Mouse (Mus musculus) forebrain, embryonic 10.5 days (tissue): ENCODE results near the gene Snx32. TPM values are rescaled to one million over a fixed set of nuclear protein-coding genes. Genes with fewer than 3 reads are reported as not detected.

ENCODE experiments used
- polyA plus RNA-seq: library from polyadenylated mRNA; unstranded; fragments of >200 nt; fragmentation: Nextera tagmentation; extraction: Ambion mirVana; gene quantifications from 2 replicates; pipeline ENCODE4 v1.2.1, GENCODE M21; 2016

The Snx32 gene
- polyA plus RNA-seq, 1 experiment from 2014 or later: 7.9 TPM

Other genes with a start within 250 kb of the Snx32 start
- gene Pacs1, start 237.4 kb downstream of the Snx32 start, polyA plus RNA-seq: 21.3 and 22.7 TPM in 2 replicates
- gene Sf3b2, start 215.1 kb downstream of the Snx32 start, polyA plus RNA-seq: 458 and 482 TPM in 2 replicates
- 10.3 and 12.1 TPM in 2 replicates for gene Gal3st3, start 212.2 kb downstream of the Snx32 start, polyA plus RNA-seq
- gene Catsper1, start 174.8 kb downstream of the Snx32 start, polyA plus RNA-seq: not detected in 2 replicates
- 0.56 TPM in 1 of 2 replicates, not detected in the other for gene Cst6, start 161.0 kb downstream of the Snx32 start, polyA plus RNA-seq
- gene Eif1ad, start 143.8 kb downstream of the Snx32 start, polyA plus RNA-seq: 90.6 and 95.3 TPM in 2 replicates
- gene Banf1, start 143.4 kb downstream of the Snx32 start, polyA plus RNA-seq: 614 and 621 TPM in 2 replicates
- 96.6 and 97.6 TPM in 2 replicates for gene Sart1, start 121.8 kb downstream of the Snx32 start, polyA plus RNA-seq
- not detected in 2 replicates for gene Tsga10ip, start 108.0 kb downstream of the Snx32 start, polyA plus RNA-seq
- gene Drap1, start 85.6 kb downstream of the Snx32 start, polyA plus RNA-seq: 198 and 208 TPM in 2 replicates
- 42.2 and 42.3 TPM in 2 replicates for gene AI837181, start 85.4 kb downstream of the Snx32 start, polyA plus RNA-seq
- not detected in 2 replicates for gene Fosl1, start 63.0 kb downstream of the Snx32 start, polyA plus RNA-seq
- 5.5 and 6.7 TPM in 2 replicates for gene Ccdc85b, start 52.6 kb downstream of the Snx32 start, polyA plus RNA-seq
- gene Fibp, start 49.9 kb downstream of the Snx32 start, polyA plus RNA-seq: 93.1 TPM in 2 replicates
- 1.1 and 1.4 TPM in 2 replicates for gene Ctsw, start 42.0 kb downstream of the Snx32 start, polyA plus RNA-seq
- gene Efemp2, start 36.6 kb downstream of the Snx32 start, polyA plus RNA-seq: 46.9 and 50.9 TPM in 2 replicates
- 40.9 and 42.9 TPM in 2 replicates for gene Mus81, start 22.1 kb downstream of the Snx32 start, polyA plus RNA-seq
- 2,991 and 3,010 TPM in 2 replicates for gene Cfl1, start 20.1 kb downstream of the Snx32 start, polyA plus RNA-seq
- not detected in 2 replicates for gene 1700020D05Rik, start 6.8 kb downstream of the Snx32 start, polyA plus RNA-seq
- 0.37 and 0.52 TPM in 2 replicates for gene Ovol1, start 50.1 kb upstream of the Snx32 start, polyA plus RNA-seq
- 2.0 TPM in 2 replicates for gene Ap5b1, start 57.5 kb upstream of the Snx32 start, polyA plus RNA-seq
- gene Rnaseh2c, start 91.3 kb upstream of the Snx32 start, polyA plus RNA-seq: 187 and 200 TPM in 2 replicates
- 64.9 and 67.9 TPM in 2 replicates for gene Kat5, start 99.7 kb upstream of the Snx32 start, polyA plus RNA-seq
- gene Rela, start 126.9 kb upstream of the Snx32 start, polyA plus RNA-seq: 30.3 and 31.2 TPM in 2 replicates
- gene Sipa1, start 153.2 kb upstream of the Snx32 start, polyA plus RNA-seq: 20.9 and 21.1 TPM in 2 replicates
- gene Map3k11, start 178.2 kb upstream of the Snx32 start, polyA plus RNA-seq: 26.3 and 30.1 TPM in 2 replicates
- gene Pcnx3, start 178.4 kb upstream of the Snx32 start, polyA plus RNA-seq: 26.8 and 27.1 TPM in 2 replicates
- 0.19 TPM in 1 of 2 replicates, not detected in the other for gene Kcnk7, start 193.8 kb upstream of the Snx32 start, polyA plus RNA-seq
- 6.6 and 8.4 TPM in 2 replicates for gene Ehbp1l1, start 215.8 kb upstream of the Snx32 start, polyA plus RNA-seq
- gene Fam89b, start 219.1 kb upstream of the Snx32 start, polyA plus RNA-seq: 120 and 127 TPM in 2 replicates
- 2.6 and 4.9 TPM in 2 replicates for gene Ltbp3, start 230.4 kb upstream of the Snx32 start, polyA plus RNA-seq